Mouse (Mus musculus) neural tube, embryonic 14.5 days (tissue): ENCODE data around the gene Wdr75. TPM values are rescaled to one million over a fixed set of nuclear protein-coding genes. Genes with fewer than 3 reads are reported as not detected.

Experiments used
- ATAC-seq: fragments of 200-750 bp; cut with Nextera tagmentation; 2 replicates; pipeline ENCODE4 v1.8.0; 2017; ENCODE audit warnings: low read depth, mild to moderate bottlenecking, moderate TSS enrichment, moderate library complexity
- H3K27ac ChIP-seq: fragments of 300-500 bp; sonication (generic); 2 replicates; pipeline ENCODE4 v1.5.1; 2014; ENCODE audit warnings: low read depth, mild to moderate bottlenecking, control low read depth, low read length, moderate library complexity, mixed read lengths
- H3K27me3 ChIP-seq: fragments of 300-500 bp; sonication (generic); 2 replicates; pipeline ENCODE4 v1.6.1; 2014; ENCODE audit warnings: low read length; ENCODE audit not compliant: control insufficient read depth, insufficient read depth
- H3K36me3 ChIP-seq: fragments of 300-500 bp; sonication (generic); 2 replicates; pipeline ENCODE4 v1.6.1; 2014; ENCODE audit warnings: low read length, mixed read lengths; ENCODE audit not compliant: control insufficient read depth, insufficient read depth
- H3K4me1 ChIP-seq: fragments of 300-500 bp; sonication (generic); 2 replicates; pipeline ENCODE4 v1.6.1; 2014; ENCODE audit warnings: low read length; ENCODE audit not compliant: control insufficient read depth, insufficient read depth
- H3K4me2 ChIP-seq: fragments of 300-500 bp; sonication (generic); 2 replicates; pipeline ENCODE4 v1.6.1; 2014; ENCODE audit warnings: mild to moderate bottlenecking, low read depth, low read length, control low read depth
- H3K4me3 ChIP-seq: fragments of 300-500 bp; sonication (generic); 2 replicates; pipeline ENCODE4 v1.5.1; 2014; ENCODE audit warnings: low read depth, low read length, control low read depth, mixed read lengths
- H3K9ac ChIP-seq: fragments of 300-500 bp; sonication (generic); replicated peaks from 2 replicates; pipeline ENCODE4 v1.6.1; 2014; ENCODE audit warnings: low read depth, mild to moderate bottlenecking, control low read depth, low read length, mixed read lengths
- H3K9me3 ChIP-seq: fragments of 300-500 bp; sonication (generic); 2 replicates; pipeline ENCODE4 v1.6.1; 2016; ENCODE audit warnings: low read length; ENCODE audit not compliant: control insufficient read depth
- WGBS: fragments of 180-500 bp; shearing (Covaris S2); extraction: QIAGEN DNeasy Blood & Tissue Kit; methylation state at CpG from one replicate; pipeline ENCODE4 v1.1.7; 2014; 5-methylcytosine and 5-hydroxymethylcytosine counted together
- polyA plus RNA-seq: library from polyadenylated mRNA; unstranded; fragments of >200 nt; fragmentation: Nextera tagmentation; extraction: Ambion mirVana; gene quantifications from 2 replicates; pipeline ENCODE4 v1.2.1, GENCODE M21; 2014

The Wdr75 gene
- polyA plus RNA-seq, 1 experiment from 2014 or later: 63.2 TPM

DNA sequence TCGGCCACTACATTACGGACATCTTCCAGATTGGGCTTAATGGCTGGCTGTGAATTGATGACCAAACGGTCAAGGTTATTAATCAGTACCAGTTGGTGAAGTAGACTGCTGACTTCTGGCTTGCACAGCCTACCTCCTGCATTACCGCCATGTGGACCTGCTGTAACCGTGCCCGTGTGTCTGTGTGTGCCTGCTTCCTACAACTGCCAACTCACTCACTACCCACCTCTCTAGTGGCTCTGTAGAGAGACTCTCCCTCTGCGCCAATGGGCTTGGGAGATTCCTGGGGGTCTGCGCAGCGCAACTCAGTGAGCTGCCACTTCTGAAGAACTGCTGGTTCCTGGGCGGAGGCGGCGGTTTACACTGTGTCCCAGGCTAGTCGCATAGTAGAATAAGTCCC lies 25.6 kb upstream of the Wdr75 start:
- WGBS: 94% methylated on average over 13 of the region's 13 CpGs
- H3K4me2 ChIP-seq: no peak overlapping the region

DNA sequence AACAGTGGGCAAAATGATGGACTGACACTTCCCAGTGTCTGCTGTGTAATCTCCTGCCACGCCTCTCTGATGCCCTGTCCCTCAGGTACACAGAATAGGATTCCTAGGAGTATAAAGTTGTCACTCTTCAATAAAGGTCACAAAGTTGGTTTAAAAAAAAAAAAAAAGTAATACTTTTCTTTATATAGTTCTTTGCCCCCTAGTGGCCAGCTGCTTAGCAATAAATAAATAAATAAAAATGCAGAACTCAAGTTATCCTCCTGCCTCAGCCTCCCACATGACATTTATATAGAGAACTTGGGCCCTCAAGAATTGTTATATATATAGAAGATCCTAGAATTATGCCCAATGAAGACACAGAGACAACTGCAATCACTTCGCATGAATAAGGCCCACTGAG lies 24.9 kb upstream of the Wdr75 start:
- H3K36me3 ChIP-seq: no peaks in the 10 kb centered on the region
- no peaks in the 10 kb centered on the region for H3K9me3 ChIP-seq
- WGBS: 93% methylated on average over 2 of the region's 2 CpGs
- no peaks in the 10 kb centered on the region for H3K27me3 ChIP-seq
- no peak overlapping the region for H3K9ac ChIP-seq
- no peaks in the 10 kb centered on the region for H3K4me1 ChIP-seq
- no peak for ATAC-seq
- no peak overlapping the region for H3K27ac ChIP-seq
- H3K4me3 ChIP-seq: no peak overlapping the region
- H3K4me2 ChIP-seq: no peak overlapping the region

More for the DNA sequence above, 25.6 kb upstream of the Wdr75 start:
- no peaks in the 10 kb centered on the region for H3K27me3 ChIP-seq
- H3K4me1 ChIP-seq: no peaks in the 10 kb centered on the region
- no peak overlapping the region for H3K9ac ChIP-seq
- H3K4me3 ChIP-seq: no peak overlapping the region
- H3K36me3 ChIP-seq: no peaks in the 10 kb centered on the region
- no peak overlapping the region for H3K27ac ChIP-seq
- no peak for ATAC-seq
- no peaks in the 10 kb centered on the region for H3K9me3 ChIP-seq

DNA sequence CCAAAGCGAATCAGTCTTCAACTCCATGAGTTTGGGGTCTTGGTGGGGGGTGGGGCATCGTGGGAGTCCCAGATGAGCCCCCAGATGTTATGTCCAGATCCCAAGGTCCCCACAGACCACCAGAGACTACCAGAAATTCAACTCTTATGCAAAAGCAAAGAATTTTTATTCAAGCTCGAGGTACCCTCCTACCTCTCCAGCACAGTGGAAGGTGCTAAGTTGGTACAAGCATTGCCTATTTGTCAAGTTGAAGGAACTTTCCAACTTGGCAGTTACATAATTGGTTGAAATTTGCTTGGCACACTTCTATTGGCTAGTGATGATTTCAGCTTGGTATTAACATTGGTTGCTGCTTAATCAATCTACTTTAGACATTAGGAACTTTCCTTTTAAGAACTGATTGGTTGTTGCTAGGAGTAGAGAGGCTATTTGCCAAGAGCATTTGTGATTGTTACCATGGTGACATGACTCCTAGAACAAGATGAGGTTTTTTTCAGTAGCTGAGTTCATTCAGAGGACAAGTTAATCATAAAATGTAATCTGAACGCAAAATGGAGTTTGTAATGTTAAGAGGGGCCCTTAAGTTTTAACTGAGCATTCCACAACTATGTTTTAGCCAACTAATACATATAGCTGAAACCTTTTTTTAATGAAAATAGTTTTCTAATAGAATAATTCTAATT lies 14.2 kb upstream of the Wdr75 start:
- Histone ChIP-seq H3K27me3 (no peaks in the 10 kb centered on the region), H3K4me2 (no peak overlapping the region), H3K4me3 (no peak overlapping the region), H3K9me3 (no peaks in the 10 kb centered on the region), H3K4me1 (no peaks in the 10 kb centered on the region), H3K36me3 (no peaks in the 10 kb centered on the region), H3K9ac (no peak overlapping the region), H3K27ac (no peak overlapping the region)
- peak; percentile 31; the same call in 1 of the 2 replicates for ATAC-seq
- WGBS: 57% methylated on average over 4 of the region's 4 CpGs

- no peak overlapping the region for H3K4me2 ChIP-seq
- peak; percentile 63; the same call in 1 of the 2 replicates for ATAC-seq
- H3K4me3 ChIP-seq: no peak overlapping the region
- H3K4me1 ChIP-seq: no peaks in the 10 kb centered on the region
- H3K36me3 ChIP-seq: peaks cover 63% of the 10 kb centered on the region
- H3K27ac ChIP-seq: no peak overlapping the region
- no peaks in the 10 kb centered on the region for H3K9me3 ChIP-seq
- no peaks in the 10 kb centered on the region for H3K27me3 ChIP-seq
- H3K9ac ChIP-seq: no peak overlapping the region
- 37% methylated on average over 1 of the region's 1 CpGs for WGBS
These were observed 21.9 kb downstream of the Wdr75 start for GRCm38 (mm10) chr1:45816889-45817288.

GRCm38 (mm10) chr1:45818564-45818963 lies 23.6 kb downstream of the Wdr75 start:
- H3K4me2 ChIP-seq: no peak overlapping the region
- no peaks in the 10 kb centered on the region for H3K9me3 ChIP-seq
- H3K36me3 ChIP-seq: peaks cover 66% of the 10 kb centered on the region
- no peaks in the 10 kb centered on the region for H3K27me3 ChIP-seq
- no peak overlapping the region for H3K9ac ChIP-seq
- no peak overlapping the region for H3K27ac ChIP-seq
- ATAC-seq: no peak
- H3K4me3 ChIP-seq: no peak overlapping the region
- 82% methylated on average over 9 of the region's 9 CpGs for WGBS
- H3K4me1 ChIP-seq: no peaks in the 10 kb centered on the region

DNA sequence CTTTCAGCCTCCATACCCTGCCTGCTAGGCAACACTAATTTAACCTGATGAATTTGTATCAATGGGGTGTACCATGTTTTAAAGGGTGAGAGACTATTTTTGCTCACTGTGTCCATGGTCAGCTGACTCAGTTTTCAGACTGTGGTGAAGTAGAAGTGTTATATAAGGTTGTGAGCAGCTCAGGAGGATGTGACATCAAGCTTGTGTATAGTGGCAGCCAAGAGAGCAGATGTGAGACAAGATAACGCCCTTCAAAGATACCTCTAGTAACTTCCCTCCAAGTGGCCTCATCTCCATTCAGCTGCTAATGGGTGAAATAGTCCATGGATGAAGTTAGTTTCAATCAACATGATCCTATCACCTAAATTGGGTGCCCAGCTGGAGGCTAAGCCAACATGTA lies 29.5 kb downstream of the Wdr75 start:
- Histone ChIP-seq H3K9me3 (no peaks in the 10 kb centered on the region), H3K4me3 (no peak overlapping the region), H3K4me1 (no peaks in the 10 kb centered on the region), H3K27me3 (no peaks in the 10 kb centered on the region), H3K9ac (no peak overlapping the region), H3K27ac (no peak overlapping the region), H3K4me2 (no peak overlapping the region), H3K36me3 (peaks cover 41% of the 10 kb centered on the region)
- ATAC-seq: no peak
- 87% methylated on average over 1 of the region's 1 CpGs for WGBS

- no peak overlapping the region for H3K9ac ChIP-seq
- H3K4me2 ChIP-seq: no peak overlapping the region
- H3K4me3 ChIP-seq: no peak overlapping the region
- no peaks in the 10 kb centered on the region for H3K4me1 ChIP-seq
- no peaks in the 10 kb centered on the region for H3K27me3 ChIP-seq
- WGBS: 56% methylated on average over 5 of the region's 5 CpGs
- peaks cover 35% of the 10 kb centered on the region for H3K36me3 ChIP-seq
- H3K27ac ChIP-seq: no peak overlapping the region
- no peaks in the 10 kb centered on the region for H3K9me3 ChIP-seq
- peak; percentile 95 for ATAC-seq
These were observed 30.2 kb downstream of the Wdr75 start for GRCm38 (mm10) chr1:45825140-45825539.

DNA sequence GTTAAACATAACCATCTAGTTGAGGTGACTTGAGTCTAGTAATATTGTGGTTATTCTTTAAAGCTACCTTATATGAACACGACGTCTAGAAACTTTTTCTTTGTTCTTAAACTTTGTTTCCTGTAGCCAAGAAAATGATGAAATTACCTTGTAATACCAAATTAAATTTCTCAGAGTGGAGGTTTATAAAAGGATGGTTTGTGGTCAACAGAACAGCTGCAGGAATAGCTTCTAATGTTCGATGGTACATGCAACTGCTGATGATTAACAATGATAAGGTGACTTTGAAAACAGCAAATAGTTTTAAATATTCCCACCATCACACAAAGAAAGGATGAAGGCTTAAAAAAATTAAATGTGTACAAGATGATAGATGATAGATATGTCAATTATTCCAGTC lies 30.7 kb downstream of the Wdr75 start:
- Histone ChIP-seq H3K4me1 (no peaks in the 10 kb centered on the region), H3K27me3 (no peaks in the 10 kb centered on the region), H3K27ac (no peak overlapping the region), H3K36me3 (peaks cover 32% of the 10 kb centered on the region), H3K4me2 (no peak overlapping the region), H3K9me3 (no peaks in the 10 kb centered on the region), H3K4me3 (no peak overlapping the region), H3K9ac (no peak overlapping the region)
- no peak for ATAC-seq
- 98% methylated on average over 3 of the region's 3 CpGs for WGBS

DNA sequence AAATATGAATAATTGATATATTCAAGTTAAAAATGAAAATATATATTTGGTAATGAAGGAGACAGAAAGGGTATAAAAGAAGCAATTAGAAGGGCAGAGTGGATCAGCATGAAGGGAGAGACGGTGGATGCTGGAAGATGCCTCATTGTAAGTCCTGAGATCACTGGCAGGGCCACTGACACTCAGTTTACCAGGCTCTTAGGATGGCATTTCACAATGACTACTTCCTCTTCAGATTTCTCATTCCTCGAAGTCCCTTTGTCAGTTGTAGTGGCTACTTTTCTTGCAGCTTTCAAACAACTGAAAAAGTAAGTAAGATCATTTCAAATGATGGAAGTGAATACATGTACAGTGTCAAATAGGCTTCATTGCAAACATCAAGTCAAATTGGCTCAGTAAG lies 31.2 kb downstream of the Wdr75 start:
- H3K9me3 ChIP-seq: no peaks in the 10 kb centered on the region
- no peak overlapping the region for H3K4me3 ChIP-seq
- no peak overlapping the region for H3K27ac ChIP-seq
- no peaks in the 10 kb centered on the region for H3K4me1 ChIP-seq
- H3K27me3 ChIP-seq: no peaks in the 10 kb centered on the region
- no peak for ATAC-seq
- no peak overlapping the region for H3K9ac ChIP-seq
- H3K4me2 ChIP-seq: no peak overlapping the region
- 83% methylated on average over 2 of the region's 2 CpGs for WGBS
- peaks cover 29% of the 10 kb centered on the region for H3K36me3 ChIP-seq
